Mouse (Mus musculus) urinary bladder, postnatal 25 days (tissue): ENCODE measurements around the gene Arsg.

Experiments
- DNase-seq: peaks from one replicate; pipeline ENCODE4 v3.0.0; 2022; ENCODE audit warnings: low spot score

The Arsg gene

GRCm38 (mm10) chr11:109495771-109496474, 22.7 kb downstream of the Arsg start:
- DNase-seq: no peak

GRCm38 (mm10) chr11:109496475-109496993, 23.4 kb downstream of the Arsg start:
- DNase-seq: no peak

GRCm38 (mm10) chr11:109496996-109497714, 24.0 kb downstream of the Arsg start:
- DNase-seq: no peak

- no peak for DNase-seq
Measured at GRCm38 (mm10) chr11:109497990-109498389, 24.8 kb downstream of the Arsg start.

GRCm38 (mm10) chr11:109500206-109500605, 27.0 kb downstream of the Arsg start:
- DNase-seq: no peak

GRCm38 (mm10) chr11:109504977-109505376, 31.8 kb downstream of the Arsg start:
- DNase-seq: no peak

- DNase-seq: no peak
Measured at GRCm38 (mm10) chr11:109505823-109506222, 32.6 kb downstream of the Arsg start.

- no peak for DNase-seq
Measured at GRCm38 (mm10) chr11:109507068-109507467, 33.9 kb downstream of the Arsg start.

- no peak for DNase-seq
Measured at GRCm38 (mm10) chr11:109512995-109513675, 40.0 kb downstream of the Arsg start.

- no peak for DNase-seq
Measured at GRCm38 (mm10) chr11:109514064-109514612, 41.0 kb downstream of the Arsg start.

GRCm38 (mm10) chr11:109517330-109517729, 44.2 kb downstream of the Arsg start:
- DNase-seq: no peak

GRCm38 (mm10) chr11:109517816-109518215, 44.6 kb downstream of the Arsg start:
- no peak for DNase-seq

- no peak for DNase-seq
Measured at GRCm38 (mm10) chr11:109520958-109521357, 47.8 kb downstream of the Arsg start.

GRCm38 (mm10) chr11:109524869-109525268, 51.7 kb downstream of the Arsg start:
- no peak for DNase-seq

- no peak for DNase-seq
Measured at GRCm38 (mm10) chr11:109525571-109525970, 52.4 kb downstream of the Arsg start.

- DNase-seq: no peak
Measured at GRCm38 (mm10) chr11:109530030-109530429, 56.9 kb downstream of the Arsg start.

GRCm38 (mm10) chr11:109535966-109536365, 62.8 kb downstream of the Arsg start:
- DNase-seq: no peak

- DNase-seq: no peak
Measured at GRCm38 (mm10) chr11:109536939-109537338, 63.8 kb downstream of the Arsg start.

GRCm38 (mm10) chr11:109539290-109539689, 66.1 kb downstream of the Arsg start:
- DNase-seq: no peak

GRCm38 (mm10) chr11:109543466-109543865, 70.3 kb downstream of the Arsg start:
- DNase-seq: no peak

- DNase-seq: no peak
Measured at GRCm38 (mm10) chr11:109544432-109544831, 71.3 kb downstream of the Arsg start.

GRCm38 (mm10) chr11:109545265-109545664, 72.1 kb downstream of the Arsg start:
- no peak for DNase-seq
